Mouse (Mus musculus): ENCODE data around the gene Ano2. TPM values are rescaled to one million over a fixed set of nuclear protein-coding genes. Genes with fewer than 3 reads are reported as not detected.

Gene Ano2
- polyA plus RNA-seq, 1 experiment from 2014 or later, result not detected

GRCm38 (mm10) chr6:126033693-126034402, 343.6 kb downstream of the Ano2 start:
- Histone ChIP-seq H3K79me2 (ENCODE audit: inconsistent target) (no peaks in the 10 kb centered on the region), H3K27ac (no peak overlapping the region), H3K36me3 (ENCODE audit: inconsistent target) (no peaks in the 10 kb centered on the region), H3K4me3 (ENCODE audit: inconsistent target) (no peak overlapping the region)
- 82% methylated on average over 7 of the region's 8 CpGs for WGBS (ENCODE audit: missing documents)

GRCm38 (mm10) chr6:126034403-126034724, 344.1 kb downstream of the Ano2 start:
- no peak overlapping the region for H3K27ac ChIP-seq
- no peaks in the 10 kb centered on the region for H3K79me2 ChIP-seq (ENCODE audit: inconsistent target)
- no peaks in the 10 kb centered on the region for H3K36me3 ChIP-seq (ENCODE audit: inconsistent target)
- 60% methylated on average over 2 of the region's 2 CpGs for WGBS (ENCODE audit: missing documents)
- H3K4me3 ChIP-seq (ENCODE audit: inconsistent target), result no peak overlapping the region

GRCm38 (mm10) chr6:126034728-126035127, 344.5 kb downstream of the Ano2 start:
- no peak overlapping the region for H3K4me3 ChIP-seq (ENCODE audit: inconsistent target)
- WGBS (ENCODE audit: missing documents), result 94% methylated on average over 7 of the region's 7 CpGs
- no peaks in the 10 kb centered on the region for H3K36me3 ChIP-seq (ENCODE audit: inconsistent target)
- no peaks in the 10 kb centered on the region for H3K79me2 ChIP-seq (ENCODE audit: inconsistent target)
- no peak overlapping the region for H3K27ac ChIP-seq

- 69% methylated on average over 2 of the region's 2 CpGs for WGBS (ENCODE audit: missing documents)
- no peaks in the 10 kb centered on the region for H3K79me2 ChIP-seq (ENCODE audit: inconsistent target)
- H3K36me3 ChIP-seq (ENCODE audit: inconsistent target), result no peaks in the 10 kb centered on the region
- H3K27ac ChIP-seq, result no peak overlapping the region
- no peak overlapping the region for H3K4me3 ChIP-seq (ENCODE audit: inconsistent target)
Measured at GRCm38 (mm10) chr6:126035621-126036020, 345.4 kb downstream of the Ano2 start.

GRCm38 (mm10) chr6:126045931-126046330, 355.7 kb downstream of the Ano2 start:
- WGBS (ENCODE audit: missing documents), result 31% methylated on average over 4 of the region's 4 CpGs
- Histone ChIP-seq H3K36me3 (ENCODE audit: inconsistent target) (no peaks in the 10 kb centered on the region), H3K27ac (no peak overlapping the region), H3K79me2 (ENCODE audit: inconsistent target) (no peaks in the 10 kb centered on the region), H3K4me3 (ENCODE audit: inconsistent target) (no peak overlapping the region)

GRCm38 (mm10) chr6:126048206-126048605, 358.0 kb downstream of the Ano2 start:
- Histone ChIP-seq H3K4me3 (ENCODE audit: inconsistent target) (no peak overlapping the region), H3K79me2 (ENCODE audit: inconsistent target) (no peaks in the 10 kb centered on the region), H3K27ac (no peak overlapping the region), H3K36me3 (ENCODE audit: inconsistent target) (no peaks in the 10 kb centered on the region)
- 86% methylated on average over 4 of the region's 4 CpGs for WGBS (ENCODE audit: missing documents)

GRCm38 (mm10) chr6:126053136-126053535, 362.9 kb downstream of the Ano2 start:
- no peak overlapping the region for H3K4me3 ChIP-seq (ENCODE audit: inconsistent target)
- WGBS (ENCODE audit: missing documents), result 80% methylated on average over 5 of the region's 5 CpGs
- no peaks in the 10 kb centered on the region for H3K36me3 ChIP-seq (ENCODE audit: inconsistent target)
- H3K79me2 ChIP-seq (ENCODE audit: inconsistent target), result no peaks in the 10 kb centered on the region
- no peak overlapping the region for H3K27ac ChIP-seq

GRCm38 (mm10) chr6:126057706-126058105, 367.5 kb downstream of the Ano2 start:
- Histone ChIP-seq H3K27ac (no peak overlapping the region), H3K36me3 (ENCODE audit: inconsistent target) (no peaks in the 10 kb centered on the region), H3K4me3 (ENCODE audit: inconsistent target) (no peak overlapping the region), H3K79me2 (ENCODE audit: inconsistent target) (no peaks in the 10 kb centered on the region)
- 85% methylated on average over 3 of the region's 3 CpGs for WGBS (ENCODE audit: missing documents)

GRCm38 (mm10) chr6:126080531-126080930, 390.3 kb downstream of the Ano2 start:
- WGBS (ENCODE audit: missing documents), result 93% methylated on average over 3 of the region's 3 CpGs
- H3K79me2 ChIP-seq (ENCODE audit: inconsistent target), result no peaks in the 10 kb centered on the region
- no peaks in the 10 kb centered on the region for H3K36me3 ChIP-seq (ENCODE audit: inconsistent target)
- no peak overlapping the region for H3K4me3 ChIP-seq (ENCODE audit: inconsistent target)
- H3K27ac ChIP-seq, result no peak overlapping the region

- Histone ChIP-seq H3K79me2 (ENCODE audit: inconsistent target) (no peaks in the 10 kb centered on the region), H3K27ac (no peak overlapping the region), H3K4me3 (ENCODE audit: inconsistent target) (no peak overlapping the region), H3K36me3 (ENCODE audit: inconsistent target) (no peaks in the 10 kb centered on the region)
- 67% methylated on average over 3 of the region's 3 CpGs for WGBS (ENCODE audit: missing documents)
Measured at GRCm38 (mm10) chr6:126086321-126086950, 396.2 kb downstream of the Ano2 start.

- no peak overlapping the region for H3K4me3 ChIP-seq (ENCODE audit: inconsistent target)
- no peak overlapping the region for H3K27ac ChIP-seq
- H3K36me3 ChIP-seq (ENCODE audit: inconsistent target), result no peaks in the 10 kb centered on the region
- 85% methylated on average over 12 of the region's 12 CpGs for WGBS (ENCODE audit: missing documents)
- H3K79me2 ChIP-seq (ENCODE audit: inconsistent target), result no peaks in the 10 kb centered on the region
Measured at GRCm38 (mm10) chr6:126088489-126089265, 398.5 kb downstream of the Ano2 start.

Other genes starting within 250 kb of the Ano2 start
- gene Cd9, start 195.6 kb upstream of the Ano2 start, polyA plus RNA-seq (2018), result 296 to 414 TPM (median 359 TPM) in 3 replicates
- gene Vwf, start 143.6 kb upstream of the Ano2 start, polyA plus RNA-seq (2018), result 12.6 to 39.2 TPM (median 15.9 TPM) in 3 replicates